Mouse (Mus musculus) myocyte (in vitro differentiated cells): ENCODE measurements around the gene Klhl36.

Source experiments
- CEBPB ChIP-seq: IDR thresholded peaks from 2 replicates; pipeline ENCODE4 v1.6.1; 2011; ENCODE audit warnings: mild to moderate bottlenecking, moderate library complexity; ENCODE audit not compliant: poor library complexity, insufficient read depth, severe bottlenecking
- E2F4 ChIP-seq: IDR thresholded peaks from one replicate; pipeline ENCODE4 v1.6.1; 2011; ENCODE audit warnings: mild to moderate bottlenecking, control low read depth, moderate library complexity; ENCODE audit not compliant: insufficient read depth
- MAX ChIP-seq: IDR thresholded peaks from one replicate; pipeline ENCODE4 v1.6.1; 2011; ENCODE audit warnings: low read depth, mild to moderate bottlenecking, control low read depth
- MYOD1 ChIP-seq, 3 experiments: IDR thresholded peaks; one replicate each; pipeline ENCODE4 v1.6.1; 2011; ENCODE audit warnings: control low read depth in 2 of 3, low read depth in 2 of 3, mild to moderate bottlenecking in 2 of 3, moderate library complexity in 1 of 3; ENCODE audit not compliant: insufficient read length in 2 of 3, control insufficient read depth in 1 of 3
- MYOG ChIP-seq, 3 experiments: IDR thresholded peaks; one replicate each; pipeline ENCODE4 v1.6.1; 2011; ENCODE audit warnings: control low read depth in 2 of 3, low read depth in 2 of 3, mild to moderate bottlenecking in 2 of 3; ENCODE audit not compliant: insufficient read length in 2 of 3, control insufficient read depth in 1 of 3, insufficient read depth in 1 of 3
- POLR2A ChIP-seq: IDR thresholded peaks from one replicate; pipeline ENCODE4 v1.6.1; 2011; ENCODE audit warnings: low read depth, mild to moderate bottlenecking, control low read depth, moderate library complexity; ENCODE audit not compliant: insufficient read length
- POLR2AphosphoS2 ChIP-seq: IDR thresholded peaks from one replicate; pipeline ENCODE4 v1.6.1; 2011; ENCODE audit warnings: low read depth, control low read depth; ENCODE audit not compliant: insufficient read length
- SRF ChIP-seq: IDR thresholded peaks from one replicate; pipeline ENCODE4 v1.6.1; 2011; ENCODE audit warnings: low read depth; ENCODE audit not compliant: control insufficient read depth, insufficient read length
- TCF12 ChIP-seq: IDR thresholded peaks from one replicate; pipeline ENCODE4 v1.6.1; 2011; ENCODE audit warnings: mild to moderate bottlenecking, control low read depth; ENCODE audit not compliant: poor library complexity, insufficient read depth, severe bottlenecking
- TCF3 ChIP-seq: IDR thresholded peaks from one replicate; pipeline ENCODE4 v1.6.1; 2011; ENCODE audit warnings: low read depth, control low read depth; ENCODE audit not compliant: insufficient read length
- USF1 ChIP-seq: IDR thresholded peaks from one replicate; pipeline ENCODE4 v1.6.1; 2011; ENCODE audit warnings: low read depth, mild to moderate bottlenecking, control low read depth, moderate library complexity

GRCm38 (mm10) chr8:119881301-119881700 is 19.2 kb downstream of the Klhl36 start:
- TF ChIP-seq POLR2AphosphoS2, result no peak
- TF ChIP-seq POLR2A, result no peak
- no peak for TF ChIP-seq TCF3
- no peak for TF ChIP-seq SRF
- TF ChIP-seq MAX, result no peak
- TF ChIP-seq TCF12, result no peak
- TF ChIP-seq E2F4, result no peak
- no peak for TF ChIP-seq CEBPB
- TF ChIP-seq MYOD1 (IDR thresholded peaks at IDR 0.05; ENCODE audit: control insufficient read depth in 1 of 3, insufficient read length in 2 of 3, low read depth in 2 of 3), result no peak
- no peak for TF ChIP-seq USF1
- no peak for TF ChIP-seq MYOG (IDR thresholded peaks at IDR 0.05; ENCODE audit: control insufficient read depth in 1 of 3, insufficient read depth in 1 of 3, insufficient read length in 2 of 3, low read depth in 2 of 3)
